Mouse (Mus musculus): ENCODE measurements around the gene Ubb. TPM values are rescaled to one million over a fixed set of nuclear protein-coding genes. Genes with fewer than 3 reads are reported as not detected.

Gene Ubb
- polyA plus RNA-seq, 1 experiment from 2014 or later: 2,701 TPM

DNA sequence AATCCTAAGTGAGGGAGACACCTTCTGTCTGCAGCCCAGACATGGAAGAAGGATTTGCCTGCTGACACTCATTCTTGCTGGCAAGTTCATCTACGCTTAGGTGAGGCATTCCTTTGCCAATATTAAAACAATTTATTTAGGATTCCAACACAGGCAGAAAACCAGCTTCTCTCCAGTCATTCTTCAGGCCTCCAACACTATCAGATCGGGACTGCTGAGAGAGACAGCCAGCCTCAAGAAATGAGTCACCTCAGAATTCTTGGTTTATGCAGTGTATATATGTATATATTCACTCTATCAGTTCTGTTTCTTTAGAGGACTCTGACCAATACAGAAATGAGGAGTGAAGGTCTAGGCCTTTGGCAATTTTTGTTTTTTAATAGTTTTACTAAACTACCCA lies 12.6 kb downstream of the Ubb start:
- peaks cover 11% of the 10 kb centered on the region for H3K4me1 ChIP-seq
- no peak overlapping the region for H3K4me2 ChIP-seq
- H3K9ac ChIP-seq: no peak overlapping the region
- no peak overlapping the region for H3K27ac ChIP-seq (replicated peaks)
- 0 out of 2 replicates have a peak, but pooled peaks cover 4% of the 10 kb centered on the region for H3K27me3 ChIP-seq (replicated peaks)
- WGBS: 70% methylated on average over 2 of the region's 2 CpGs
- no peaks in the 10 kb centered on the region for H3K9me3 ChIP-seq
- no peaks in the 10 kb centered on the region for H3K36me3 ChIP-seq
- no peak for ATAC-seq (ENCODE audit: extremely low read depth, insufficient number of reproducible peaks, low FRiP score, low TSS enrichment)
- H3K4me3 ChIP-seq: no peak overlapping the region

- WGBS: 56% methylated on average over 7 of the region's 7 CpGs
- no peak for ATAC-seq (ENCODE audit: extremely low read depth, insufficient number of reproducible peaks, low FRiP score, low TSS enrichment)
- H3K27ac ChIP-seq (replicated peaks): no peak overlapping the region
These were observed 14.8 kb downstream of the Ubb start for GRCm38 (mm10) chr11:62565747-62566146.

GRCm38 (mm10) chr11:62566211-62566610 lies 15.2 kb downstream of the Ubb start:
- Histone ChIP-seq H3K4me2 (no peak overlapping the region), H3K27me3 (replicated peaks) (0 out of 2 replicates have a peak, but pooled peaks cover 4% of the 10 kb centered on the region), H3K9ac (no peak overlapping the region), H3K9me3 (no peaks in the 10 kb centered on the region), H3K4me3 (no peak overlapping the region), H3K36me3 (no peaks in the 10 kb centered on the region), H3K4me1 (0 out of 2 replicates have a peak, but pooled peaks cover 3% of the 10 kb centered on the region), H3K27ac (replicated peaks) (no peak overlapping the region)
- no peak for ATAC-seq (ENCODE audit: extremely low read depth, insufficient number of reproducible peaks, low FRiP score, low TSS enrichment)
- 32% methylated on average over 1 of the region's 1 CpGs for WGBS

More at GRCm38 (mm10) chr11:62565747-62566146, 14.8 kb downstream of the Ubb start:
- H3K27me3 ChIP-seq (replicated peaks): 0 out of 2 replicates have a peak, but pooled peaks cover 4% of the 10 kb centered on the region
- no peak overlapping the region for H3K4me2 ChIP-seq
- H3K9ac ChIP-seq: no peak overlapping the region
- no peaks in the 10 kb centered on the region for H3K36me3 ChIP-seq
- no peaks in the 10 kb centered on the region for H3K9me3 ChIP-seq
- H3K4me1 ChIP-seq: 0 out of 2 replicates have a peak, but pooled peaks cover 3% of the 10 kb centered on the region
- H3K4me3 ChIP-seq: no peak overlapping the region

- no peak overlapping the region for H3K4me2 ChIP-seq
- 74% methylated on average over 3 of the region's 3 CpGs for WGBS
- no peaks in the 10 kb centered on the region for H3K9me3 ChIP-seq
- H3K36me3 ChIP-seq: no peaks in the 10 kb centered on the region
- H3K27ac ChIP-seq (replicated peaks): no peak overlapping the region
- H3K9ac ChIP-seq: no peak overlapping the region
- no peak overlapping the region for H3K4me3 ChIP-seq
- H3K4me1 ChIP-seq: 0 out of 2 replicates have a peak, but pooled peaks cover 3% of the 10 kb centered on the region
- ATAC-seq (ENCODE audit: extremely low read depth, insufficient number of reproducible peaks, low FRiP score, low TSS enrichment): no peak
- no peaks in the 10 kb centered on the region for H3K27me3 ChIP-seq (replicated peaks)
These were observed 17.3 kb downstream of the Ubb start for GRCm38 (mm10) chr11:62568300-62568699.

DNA sequence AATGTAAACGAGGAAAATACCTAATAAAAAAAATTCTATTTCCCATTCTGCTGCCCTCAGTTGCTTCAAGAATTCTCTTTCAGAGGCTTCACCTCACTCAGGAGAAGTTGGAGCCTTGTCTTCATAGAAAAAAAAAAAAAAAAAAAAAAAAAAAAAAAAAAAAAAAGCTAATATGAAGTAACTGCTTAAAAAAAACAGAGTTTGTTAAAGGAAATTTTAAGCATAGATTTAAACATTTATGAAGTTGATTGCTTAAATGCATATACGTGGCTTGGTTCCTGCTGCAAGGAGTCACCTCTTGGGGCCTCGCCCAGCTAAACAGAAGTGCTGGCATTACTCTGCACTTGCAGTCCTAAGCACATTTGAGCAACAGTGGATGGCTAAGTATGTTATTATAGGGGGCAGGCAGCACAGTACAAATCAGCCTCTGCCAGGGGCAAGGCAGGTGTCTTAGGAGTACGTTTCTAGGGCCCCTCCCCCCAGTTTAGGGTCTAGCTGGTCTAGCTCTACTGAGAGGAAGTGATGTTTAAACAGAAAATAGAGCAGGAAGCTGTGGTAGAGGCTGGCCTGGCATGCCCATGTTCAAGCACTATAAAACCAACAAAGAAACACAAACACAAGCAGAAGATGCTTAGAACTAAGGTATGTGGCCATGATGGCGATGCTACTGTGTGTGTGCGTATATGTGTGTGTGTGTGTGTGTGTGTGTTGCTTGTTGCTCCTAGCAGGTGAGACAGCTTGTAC lies 23.2 kb downstream of the Ubb start, which contains the start of gene Trpv2:
TSS of gene Trpv2 (plus strand) at position 528 of the 744 bp plus-strand sequence.
- Histone ChIP-seq H3K9me3 (no peaks in the 10 kb centered on the region), H3K36me3 (no peaks in the 10 kb centered on the region), H3K9ac (peak within 1 kb of the TSS; percentile 69), H3K4me3 (peak within 1 kb of the TSS; percentile 55), H3K27me3 (replicated peaks) (no peaks in the 10 kb centered on the region; the same call in 1 of the 2 replicates), H3K4me2 (peak within 1 kb of the TSS; percentile 80), H3K4me1 (peaks cover 9% of the 10 kb centered on the region), H3K27ac (replicated peaks) (no peak within 1 kb of the TSS)
- no peak for ATAC-seq (ENCODE audit: extremely low read depth, insufficient number of reproducible peaks, low FRiP score, low TSS enrichment)
- WGBS: 74% methylated on average over 6 of the region's 6 CpGs

DNA sequence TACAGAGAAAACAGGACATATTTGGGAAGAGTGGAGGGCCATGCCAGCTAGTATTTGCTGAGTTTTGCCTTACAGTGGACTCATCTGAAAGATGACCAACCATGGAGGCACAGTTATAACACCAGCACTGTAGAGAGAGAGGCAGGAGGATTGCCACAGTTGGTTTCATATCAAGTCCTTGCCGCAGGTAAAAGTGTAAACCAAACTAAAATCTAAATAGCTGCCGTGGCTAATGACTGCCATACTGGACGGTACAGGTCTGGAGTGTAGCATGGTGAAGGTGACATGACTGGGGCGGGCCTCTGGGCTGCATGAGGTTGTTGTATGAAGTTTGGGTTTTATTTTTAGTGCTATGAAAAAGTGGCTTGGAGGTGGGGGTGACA lies 23.7 kb downstream of the Ubb start:
- 73% methylated on average over 4 of the region's 4 CpGs for WGBS
- H3K4me2 ChIP-seq: peak overlapping the region; percentile 80
- no peak overlapping the region for H3K4me3 ChIP-seq
- H3K9ac ChIP-seq: no peak overlapping the region
- H3K27ac ChIP-seq (replicated peaks): no peak overlapping the region
- H3K9me3 ChIP-seq: no peaks in the 10 kb centered on the region
- H3K36me3 ChIP-seq: no peaks in the 10 kb centered on the region
- ATAC-seq (ENCODE audit: extremely low read depth, insufficient number of reproducible peaks, low FRiP score, low TSS enrichment): no peak
- H3K4me1 ChIP-seq: peaks cover 9% of the 10 kb centered on the region
- no peaks in the 10 kb centered on the region; the same call in 1 of the 2 replicates for H3K27me3 ChIP-seq (replicated peaks)

- peak; percentile 63; the same call in 1 of the 2 replicates for ATAC-seq (ENCODE audit: extremely low read depth, insufficient number of reproducible peaks, low FRiP score, low TSS enrichment)
- H3K4me2 ChIP-seq: peak overlapping the region; percentile 80
- H3K36me3 ChIP-seq: no peaks in the 10 kb centered on the region
- no peak overlapping the region for H3K27ac ChIP-seq (replicated peaks)
- peaks cover 9% of the 10 kb centered on the region for H3K4me1 ChIP-seq
- H3K27me3 ChIP-seq (replicated peaks): no peaks in the 10 kb centered on the region; the same call in 1 of the 2 replicates
- H3K9me3 ChIP-seq: no peaks in the 10 kb centered on the region
- peak overlapping the region; percentile 69 for H3K9ac ChIP-seq
- peak overlapping the region; percentile 55 for H3K4me3 ChIP-seq
- WGBS: 2% methylated on average over 9 of the region's 9 CpGs
These were observed 24.3 kb downstream of the Ubb start for GRCm38 (mm10) chr11:62575297-62575658.

DNA sequence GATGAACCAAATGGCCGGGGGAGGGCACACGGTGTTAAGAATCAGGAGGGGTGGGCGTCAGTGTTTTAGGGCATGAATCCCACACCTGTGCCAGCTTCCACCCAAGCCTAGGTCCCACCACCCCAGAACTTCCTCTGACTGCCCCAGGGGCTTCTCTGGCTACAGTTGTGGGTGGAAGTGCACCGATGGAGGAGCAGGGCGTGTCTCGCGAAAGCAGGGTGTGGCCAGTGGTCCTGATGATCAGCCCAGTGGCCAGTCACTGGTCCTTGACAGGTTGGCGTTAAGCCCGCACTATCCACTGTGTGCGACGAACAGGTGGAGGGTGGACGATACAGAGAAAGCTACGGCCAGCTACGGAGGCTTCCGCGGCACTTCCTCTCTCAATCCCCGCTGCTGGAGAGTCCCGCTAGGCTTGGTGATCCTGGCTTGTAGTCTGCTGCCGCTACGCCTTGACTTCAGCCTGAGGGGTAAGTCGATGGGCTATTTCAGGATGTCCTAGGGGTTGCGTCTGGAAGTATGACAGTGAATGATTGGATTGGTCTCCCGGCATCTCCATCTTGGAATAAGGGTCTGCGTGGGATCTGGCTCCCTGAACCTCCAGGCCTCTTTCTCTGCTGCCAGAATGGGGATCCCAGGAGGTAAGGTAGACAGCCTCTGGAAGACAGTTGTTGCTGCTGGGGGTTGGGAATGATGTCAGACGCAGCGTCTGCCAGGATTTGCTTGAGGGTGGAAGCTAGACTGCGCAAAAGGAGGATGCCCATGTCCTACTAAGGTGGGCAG lies 24.9 kb downstream of the Ubb start:
- Histone ChIP-seq H3K9ac (peak overlapping the region; percentile 69), H3K36me3 (no peaks in the 10 kb centered on the region), H3K27ac (replicated peaks) (no peak overlapping the region), H3K27me3 (replicated peaks) (no peaks in the 10 kb centered on the region; the same call in 1 of the 2 replicates), H3K9me3 (no peaks in the 10 kb centered on the region), H3K4me3 (peak overlapping the region; percentile 55), H3K4me2 (peak overlapping the region; percentile 80), H3K4me1 (peaks cover 9% of the 10 kb centered on the region)
- 5% methylated on average over 27 of the region's 27 CpGs for WGBS
- ATAC-seq (ENCODE audit: extremely low read depth, insufficient number of reproducible peaks, low FRiP score, low TSS enrichment): peak; percentile 75

DNA sequence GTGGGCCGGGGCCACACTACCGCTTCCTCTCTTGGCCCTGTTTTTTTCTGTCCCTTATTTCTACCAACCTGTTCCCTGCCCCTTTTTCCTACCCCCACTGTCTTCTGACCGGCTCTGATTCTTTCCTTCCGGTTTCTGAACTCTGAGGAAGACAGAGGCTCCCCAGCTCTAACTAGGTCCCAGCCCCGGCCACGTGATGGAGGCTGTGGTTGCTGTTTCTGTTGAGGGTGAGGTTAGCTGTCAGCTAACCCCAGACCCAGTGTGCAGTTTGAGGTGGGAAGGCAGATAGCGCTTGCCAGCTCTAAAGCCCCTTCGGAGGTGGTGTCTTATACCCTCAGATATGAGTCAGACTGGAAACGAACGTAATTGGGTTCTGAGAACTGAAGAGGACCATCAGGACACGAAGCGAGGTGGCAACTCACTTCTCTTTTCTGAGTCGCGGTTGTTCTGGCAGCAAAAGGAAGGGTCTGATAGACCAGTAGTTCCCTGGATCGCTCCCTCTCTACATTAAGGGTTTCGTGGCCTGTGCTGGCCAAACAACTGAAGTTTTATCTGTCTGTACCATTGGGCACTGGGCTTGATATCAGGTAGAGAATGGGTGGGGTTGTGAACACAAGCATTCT lies 25.7 kb downstream of the Ubb start:
- Histone ChIP-seq H3K4me3 (peak overlapping the region; percentile 55), H3K27ac (replicated peaks) (no peak overlapping the region), H3K9ac (peak overlapping the region; percentile 69), H3K4me1 (peaks cover 9% of the 10 kb centered on the region), H3K36me3 (no peaks in the 10 kb centered on the region; the same call in 1 of the 2 replicates), H3K4me2 (peak overlapping the region; percentile 80), H3K9me3 (no peaks in the 10 kb centered on the region), H3K27me3 (replicated peaks) (no peaks in the 10 kb centered on the region; the same call in 1 of the 2 replicates)
- WGBS: 51% methylated on average over 16 of the region's 16 CpGs
- no peak for ATAC-seq (ENCODE audit: extremely low read depth, insufficient number of reproducible peaks, low FRiP score, low TSS enrichment)

DNA sequence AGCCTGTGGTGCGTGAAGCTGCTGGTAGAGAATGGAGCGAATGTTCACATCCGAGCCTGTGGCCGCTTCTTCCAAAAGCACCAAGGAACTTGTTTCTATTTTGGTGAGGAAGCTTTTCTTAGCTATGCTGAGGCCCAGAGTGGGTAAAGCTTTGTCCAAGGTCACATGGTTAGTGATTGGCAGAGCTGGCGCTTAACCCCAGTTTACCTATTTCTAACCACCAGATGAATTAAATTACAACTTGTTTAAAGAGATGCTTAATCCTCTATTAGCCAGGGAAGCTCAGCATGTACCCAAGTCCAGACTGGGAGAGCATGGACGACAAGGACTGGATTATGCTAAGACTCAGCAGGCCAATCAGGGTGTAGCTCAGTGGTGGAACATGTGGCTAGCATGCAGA lies 32.1 kb downstream of the Ubb start:
- ATAC-seq (ENCODE audit: extremely low read depth, insufficient number of reproducible peaks, low FRiP score, low TSS enrichment): no peak
- WGBS: 63% methylated on average over 6 of the region's 6 CpGs
- peak overlapping the region; percentile 52 for H3K4me2 ChIP-seq
- H3K9me3 ChIP-seq: no peaks in the 10 kb centered on the region
- H3K4me1 ChIP-seq: peaks cover 11% of the 10 kb centered on the region
- H3K27ac ChIP-seq (replicated peaks): peak overlapping the region; percentile 43
- H3K9ac ChIP-seq: peak overlapping the region; percentile 65
- no peaks in the 10 kb centered on the region; the same call in 1 of the 2 replicates for H3K27me3 ChIP-seq (replicated peaks)
- peaks cover 4% of the 10 kb centered on the region for H3K36me3 ChIP-seq
- peak overlapping the region; percentile 18 for H3K4me3 ChIP-seq

DNA sequence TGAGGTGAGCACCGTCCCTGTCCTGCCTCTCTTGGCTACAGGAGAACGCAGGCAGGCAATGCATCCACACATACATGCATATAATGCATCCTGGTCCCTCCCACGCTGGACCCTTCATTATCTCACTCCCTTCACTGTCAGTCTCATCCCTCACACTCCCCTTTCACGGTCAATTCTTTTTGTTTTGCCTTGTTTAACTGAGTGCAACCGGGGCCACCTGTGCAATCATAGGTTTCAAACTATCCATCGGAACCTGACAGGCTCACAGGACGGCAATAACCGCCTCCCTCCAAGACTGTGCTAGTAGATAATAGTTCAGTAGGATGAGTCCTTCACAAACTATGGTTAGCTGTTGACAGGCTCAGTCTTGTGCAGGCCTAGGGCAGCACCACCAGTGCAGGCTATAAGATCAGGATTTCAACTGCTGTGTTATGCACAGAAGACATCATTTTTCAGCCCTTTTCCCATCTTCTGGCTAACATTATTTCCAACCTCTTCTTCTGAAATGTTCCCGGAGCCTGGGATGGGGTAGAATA lies 33.8 kb downstream of the Ubb start:
- Histone ChIP-seq H3K27me3 (replicated peaks) (no peaks in the 10 kb centered on the region), H3K36me3 (peaks cover 4% of the 10 kb centered on the region), H3K9me3 (no peaks in the 10 kb centered on the region), H3K4me3 (no peak overlapping the region), H3K9ac (no peak overlapping the region), H3K27ac (replicated peaks) (no peak overlapping the region), H3K4me2 (no peak overlapping the region), H3K4me1 (peaks cover 11% of the 10 kb centered on the region)
- WGBS: 73% methylated on average over 9 of the region's 9 CpGs
- ATAC-seq (ENCODE audit: extremely low read depth, insufficient number of reproducible peaks, low FRiP score, low TSS enrichment): no peak

Measured in heart, embryonic 13.5 days (tissue).